Mouse (Mus musculus) c-Kit-positive CD71-positive TER-119-positive erythroid progenitor cells, embryonic 14.5 days (primary cell): ENCODE results near the gene Tmem189.

Experiments used
- DNase-seq: peaks from one replicate; pipeline ENCODE4 v3.0.0-alpha.2; 2013; ENCODE audit warnings: low spot score

Tmem189 gene

GRCm38 (mm10) chr2:167679902-167680430 lies 9.7 kb downstream of the Tmem189 start:
- DNase-seq, result peak; percentile 72

GRCm38 (mm10) chr2:167678600-167678999 lies 11.0 kb downstream of the Tmem189 start:
- no peak for DNase-seq

- DNase-seq, result no peak
Measured at GRCm38 (mm10) chr2:167675120-167675909, 14.3 kb downstream of the Tmem189 start.

GRCm38 (mm10) chr2:167672212-167672685 lies 17.4 kb downstream of the Tmem189 start:
- DNase-seq, result no peak

- no peak for DNase-seq
Measured at GRCm38 (mm10) chr2:167671101-167671633, 18.5 kb downstream of the Tmem189 start.

DNA sequence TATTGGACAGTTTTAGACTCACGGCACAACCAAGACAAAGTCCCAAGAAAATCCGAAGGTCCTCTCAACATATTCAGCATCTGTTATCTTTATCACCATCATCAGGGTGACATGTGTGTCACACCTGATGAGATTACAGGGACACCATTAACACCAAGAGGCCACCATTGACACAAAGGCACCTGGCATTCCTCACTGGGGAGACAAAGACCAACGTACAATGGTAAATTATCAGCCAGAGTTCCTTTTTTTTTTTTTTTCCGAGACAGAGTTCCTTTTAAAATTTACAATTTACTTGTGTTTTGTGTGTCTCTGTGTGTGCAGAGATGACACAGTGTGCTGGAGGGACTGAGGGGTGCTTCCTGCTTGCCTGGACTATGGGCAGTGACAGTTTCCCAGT lies 20.2 kb downstream of the Tmem189 start:
- DNase-seq, result no peak

DNA sequence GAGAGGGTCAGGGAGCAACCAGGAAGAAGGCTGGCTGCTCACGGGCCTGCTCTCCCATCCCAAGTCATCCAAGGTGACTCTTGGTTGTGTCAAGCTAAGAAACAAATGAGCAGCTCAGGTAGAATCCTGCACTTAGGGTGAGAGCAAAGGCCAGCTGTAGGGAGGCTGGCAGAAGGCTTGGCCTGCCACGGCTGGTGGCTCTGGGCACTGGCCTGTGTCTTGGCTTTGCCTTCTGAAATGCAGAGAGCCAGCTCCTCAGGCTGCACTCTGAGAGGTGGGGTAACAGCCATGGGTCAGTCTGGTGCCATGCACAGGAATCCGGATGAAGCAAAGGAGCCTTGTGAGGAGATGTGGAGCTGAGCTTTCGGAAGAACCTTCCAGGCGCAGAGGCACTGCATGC lies 21.2 kb downstream of the Tmem189 start:
- DNase-seq, result no peak

DNA sequence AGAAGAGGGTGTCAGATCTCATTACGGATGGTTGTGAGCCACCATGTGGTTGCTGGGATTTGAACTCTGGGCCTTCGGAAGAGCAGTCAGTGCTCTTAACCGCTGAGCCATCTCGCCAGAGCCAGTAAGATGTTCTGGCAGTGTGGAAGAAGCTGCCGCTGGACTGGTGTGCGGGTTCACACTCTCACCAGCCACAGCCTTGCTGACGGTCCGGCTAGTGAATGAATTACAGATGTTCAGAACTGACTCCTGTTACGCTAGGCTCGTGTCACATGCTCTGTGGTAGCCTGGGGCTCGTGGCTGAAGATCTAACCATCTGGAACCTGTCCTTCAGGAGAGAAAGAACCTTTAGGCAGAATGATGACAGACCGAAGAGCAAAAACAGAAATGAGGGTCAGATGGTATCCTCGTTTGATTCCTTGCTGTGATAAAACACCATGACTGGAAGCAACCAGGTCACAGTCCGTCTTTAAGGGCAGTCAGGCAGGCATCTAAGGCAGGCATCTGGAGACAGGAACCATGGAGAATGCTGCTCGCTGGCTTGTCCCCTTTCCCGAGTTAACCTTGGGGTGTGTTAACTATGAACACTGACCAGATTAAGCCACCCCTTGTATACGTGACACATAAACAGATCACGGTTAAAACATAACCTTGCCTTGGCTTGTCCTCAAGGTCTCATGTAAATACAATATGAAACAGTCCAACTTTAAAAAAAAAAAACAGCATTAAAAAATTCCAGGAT lies 23.5 kb downstream of the Tmem189 start:
- no peak for DNase-seq

DNA sequence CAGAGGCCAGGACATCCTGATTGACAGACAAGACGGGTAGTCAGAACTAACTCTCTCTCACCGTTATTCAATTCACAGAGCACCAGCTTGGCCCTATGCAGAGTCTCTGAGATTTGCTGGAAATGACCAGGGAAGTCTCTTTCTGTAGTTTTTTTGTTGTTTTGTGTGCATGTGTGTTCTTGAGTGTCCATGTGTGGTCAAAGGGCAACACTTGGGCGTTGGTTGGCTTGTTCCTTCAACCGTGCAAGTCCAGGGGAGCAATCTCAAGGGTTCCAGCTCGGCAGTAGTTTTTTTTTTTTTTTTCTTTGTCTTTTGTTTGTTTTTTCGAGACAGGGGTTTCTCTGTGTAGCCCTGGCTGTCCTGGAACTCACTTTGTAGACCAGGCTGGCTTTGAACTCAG lies 26.9 kb downstream of the Tmem189 start:
- no peak for DNase-seq

GRCm38 (mm10) chr2:167661270-167662203 lies 28.1 kb downstream of the Tmem189 start, which contains the start of gene Gm20431:
Gene Gm20431 (minus strand): TSS chr2:167661496.
- peak; percentile 86 for DNase-seq

- DNase-seq, result no peak
Measured at GRCm38 (mm10) chr2:167660611-167660971, 29.0 kb downstream of the Tmem189 start.

DNA sequence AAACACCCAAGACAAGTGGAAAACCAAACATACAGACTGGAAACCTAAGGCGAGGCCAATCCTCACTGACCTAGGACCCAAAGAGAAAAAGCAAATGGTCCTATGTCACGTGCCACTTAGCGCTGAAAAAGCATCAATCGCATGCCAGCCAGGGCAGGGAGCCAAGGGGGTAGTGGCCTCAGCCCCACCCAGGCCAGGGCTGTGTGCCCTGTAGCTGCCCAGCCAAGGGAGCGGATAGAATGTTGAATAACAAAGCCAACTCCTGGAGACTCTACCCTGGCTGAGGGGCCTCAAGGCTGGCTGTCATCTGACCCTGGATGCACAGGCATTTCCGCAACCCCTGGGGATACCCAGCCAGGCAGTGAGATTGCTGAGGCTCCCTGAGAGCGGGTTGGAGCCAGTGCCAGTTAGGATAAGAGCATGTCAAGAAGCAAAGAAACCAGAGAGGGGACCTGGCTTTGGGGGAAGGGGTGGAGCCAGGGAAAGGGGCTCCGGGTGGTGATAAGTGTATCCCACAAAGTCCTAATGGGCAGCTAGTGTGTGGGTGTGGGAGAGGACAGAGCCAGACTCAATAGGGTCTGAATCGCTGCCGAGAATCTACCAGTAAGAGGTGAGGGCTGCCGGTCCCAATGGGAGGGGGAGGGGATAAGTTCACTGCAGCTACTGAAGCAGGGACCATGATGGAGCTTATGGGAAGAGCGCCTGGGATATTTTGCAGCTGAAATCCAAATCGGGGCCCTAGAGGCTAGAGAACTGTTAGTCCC lies 29.6 kb downstream of the Tmem189 start:
- DNase-seq, result no peak

DNA sequence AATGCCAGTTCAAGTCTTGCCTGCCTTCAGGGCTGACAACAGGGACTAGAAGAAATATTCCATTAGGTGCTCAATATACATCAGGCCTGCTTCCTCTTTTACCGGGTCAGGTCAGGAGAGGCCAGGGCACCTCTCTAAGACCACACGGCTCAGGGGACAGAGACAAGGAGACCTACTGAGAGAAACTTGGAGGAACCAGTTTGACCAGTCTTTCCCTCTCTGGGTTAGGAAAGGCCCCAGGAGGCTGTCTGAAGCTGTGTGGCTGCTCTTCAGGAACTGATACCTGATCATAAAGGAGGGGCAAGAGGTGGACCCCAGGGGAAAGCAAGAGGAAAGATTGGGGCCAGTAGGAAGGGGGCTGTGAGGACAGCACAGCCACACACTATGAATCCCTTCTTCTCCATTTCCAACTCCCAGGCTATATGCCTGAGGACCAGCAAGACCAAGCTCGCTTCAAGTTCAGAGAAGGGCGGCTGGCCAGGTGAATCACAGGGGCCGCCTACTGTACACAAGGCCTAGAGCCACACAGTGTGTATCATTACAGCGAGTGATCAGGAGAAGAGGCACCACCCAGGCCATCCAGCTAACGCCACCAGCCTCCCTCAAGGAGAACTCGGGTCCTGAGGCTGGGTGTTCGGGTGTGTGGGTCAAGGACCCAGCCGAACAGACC lies 30.3 kb downstream of the Tmem189 start:
- DNase-seq, result no peak

DNA sequence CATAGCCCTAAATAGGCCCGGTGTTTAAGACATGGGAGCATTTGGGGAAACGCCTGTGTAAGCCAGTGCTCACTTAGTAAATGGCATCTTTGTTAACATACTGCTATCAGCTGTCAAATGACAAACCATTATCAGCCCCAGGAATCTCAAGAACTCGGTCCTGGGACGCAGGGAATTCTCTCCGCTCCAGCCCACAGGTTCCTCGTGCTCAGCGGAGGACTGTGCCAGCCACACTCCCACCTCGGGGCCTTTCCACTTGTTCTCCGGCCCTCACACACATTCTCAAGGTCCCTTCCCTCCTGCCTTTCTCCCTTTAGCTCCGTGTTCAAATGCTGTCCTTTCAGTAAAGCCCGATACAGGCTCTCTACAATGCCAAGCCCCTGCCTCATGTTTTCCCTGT lies 30.9 kb downstream of the Tmem189 start:
- DNase-seq, result no peak

- no peak for DNase-seq
Measured at GRCm38 (mm10) chr2:167657973-167658372, 31.6 kb downstream of the Tmem189 start.

- no peak for DNase-seq
Measured at GRCm38 (mm10) chr2:167656629-167657478, 32.8 kb downstream of the Tmem189 start.

DNA sequence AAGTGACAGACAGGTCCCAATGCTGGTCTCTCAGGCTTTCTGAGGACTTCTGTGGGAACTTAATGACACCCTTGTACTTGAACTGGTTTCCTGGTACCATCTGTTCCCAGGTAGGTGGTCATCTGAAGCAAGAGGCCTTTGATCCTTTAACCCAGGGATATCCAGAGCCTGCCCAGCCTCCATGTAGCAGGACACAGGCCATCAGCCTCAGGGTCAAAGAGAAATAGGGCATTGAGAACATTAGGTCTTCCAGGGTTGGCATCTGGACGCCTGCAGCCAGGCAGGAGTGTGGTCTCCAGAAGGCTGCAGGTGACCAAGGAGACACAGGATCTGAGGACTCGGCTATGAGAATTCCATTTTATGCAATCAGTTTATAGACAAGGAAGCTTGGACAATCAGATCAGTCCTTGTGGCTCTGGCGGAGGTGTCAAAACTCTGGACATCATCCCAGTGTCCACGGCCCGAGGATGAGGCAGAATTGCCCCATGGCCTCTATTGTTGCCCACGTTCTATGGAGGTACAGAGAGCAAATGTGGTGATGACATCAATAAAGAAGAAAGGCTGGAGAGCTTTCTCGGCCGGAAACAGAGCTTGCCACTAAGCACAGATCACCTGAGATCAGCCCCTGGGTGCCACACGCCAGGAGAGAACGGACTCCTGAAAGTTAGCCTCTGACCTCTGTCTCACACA lies 34.6 kb downstream of the Tmem189 start:
- no peak for DNase-seq

DNA sequence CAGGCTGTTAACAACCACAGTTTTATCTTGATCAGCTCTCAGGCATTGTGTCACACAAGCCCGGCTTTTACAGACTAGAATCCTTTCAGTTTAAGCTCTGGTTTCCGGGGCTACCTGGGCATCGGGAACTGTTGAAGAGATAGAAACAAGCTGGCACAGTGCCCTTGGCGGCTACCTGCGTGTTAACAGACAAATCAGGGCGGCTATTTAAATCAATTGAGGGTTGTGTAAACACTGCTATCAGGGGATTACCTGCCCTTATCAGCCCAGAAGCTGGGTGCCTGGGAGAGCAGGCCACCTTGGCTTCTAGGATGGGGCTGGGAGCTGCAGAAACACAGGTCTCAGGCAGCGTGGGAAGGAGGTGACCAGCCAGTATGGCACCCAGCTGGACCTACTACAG lies 36.9 kb downstream of the Tmem189 start:
- no peak for DNase-seq

DNA sequence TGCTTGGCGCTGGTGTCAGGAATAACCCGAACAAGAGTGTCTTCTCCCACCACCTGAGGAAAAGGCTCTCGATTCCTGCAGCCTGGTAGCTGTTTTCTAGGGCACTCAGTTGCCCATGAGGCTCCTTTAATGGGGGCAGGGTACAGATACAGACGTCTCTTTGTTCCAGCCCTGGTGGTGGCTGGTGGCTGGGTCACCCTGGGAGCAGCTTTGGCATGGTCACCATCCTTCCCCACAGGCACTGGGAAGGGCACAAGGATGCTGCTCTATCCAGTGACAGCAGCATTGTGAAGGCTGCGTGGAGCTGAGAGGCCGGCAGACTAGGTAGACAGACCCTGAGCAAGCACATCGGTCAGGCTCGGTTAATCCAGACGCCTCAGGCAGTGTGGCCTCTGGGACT lies 38.0 kb downstream of the Tmem189 start:
- no peak for DNase-seq
